Mouse (Mus musculus) right cerebral cortex, postnatal 14 days (tissue): ENCODE data around the gene Rab28.

ENCODE experiments used
- DNase-seq: peaks from one replicate; pipeline ENCODE4 v3.0.0; 2022

Gene Rab28

DNA sequence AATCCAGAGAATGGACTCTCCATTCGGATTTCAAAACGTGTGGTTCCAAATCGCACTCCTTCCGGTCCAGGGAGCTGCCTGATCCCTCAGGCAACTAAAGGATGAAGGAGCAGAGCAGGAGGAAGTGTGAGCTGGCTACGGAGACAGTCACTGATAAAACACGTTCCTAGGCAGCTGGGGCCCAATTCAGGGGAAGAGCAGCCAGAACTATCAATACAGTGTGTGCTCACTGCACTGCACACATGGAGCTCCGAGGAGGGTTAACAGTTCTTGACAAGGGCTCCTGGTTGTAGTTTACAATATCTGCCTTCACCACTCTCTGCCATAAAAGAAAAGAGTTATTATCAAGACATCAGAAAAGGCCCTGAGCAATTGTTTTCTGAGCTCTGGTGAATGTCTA lies 82.4 kb downstream of the Rab28 start:
- no peak for DNase-seq

DNA sequence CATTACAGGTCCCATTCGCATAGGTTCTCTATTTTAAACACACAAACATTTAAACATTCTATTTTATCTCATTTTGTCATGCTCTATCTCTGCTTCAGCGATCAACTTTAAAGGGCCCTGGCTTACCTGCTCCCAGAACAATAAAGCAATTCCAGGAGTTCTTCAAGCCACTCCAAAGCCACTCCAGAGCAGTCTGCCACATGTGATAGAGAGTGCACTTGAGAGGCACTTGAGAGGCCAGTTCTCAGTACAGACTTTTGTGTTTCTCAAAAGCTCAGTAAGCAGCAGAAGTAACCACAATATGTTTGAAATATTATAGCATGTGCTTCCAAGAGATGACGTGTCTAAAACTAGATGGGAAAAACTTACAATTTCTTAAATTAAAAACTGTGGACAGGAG lies 86.2 kb downstream of the Rab28 start:
- no peak for DNase-seq

DNA sequence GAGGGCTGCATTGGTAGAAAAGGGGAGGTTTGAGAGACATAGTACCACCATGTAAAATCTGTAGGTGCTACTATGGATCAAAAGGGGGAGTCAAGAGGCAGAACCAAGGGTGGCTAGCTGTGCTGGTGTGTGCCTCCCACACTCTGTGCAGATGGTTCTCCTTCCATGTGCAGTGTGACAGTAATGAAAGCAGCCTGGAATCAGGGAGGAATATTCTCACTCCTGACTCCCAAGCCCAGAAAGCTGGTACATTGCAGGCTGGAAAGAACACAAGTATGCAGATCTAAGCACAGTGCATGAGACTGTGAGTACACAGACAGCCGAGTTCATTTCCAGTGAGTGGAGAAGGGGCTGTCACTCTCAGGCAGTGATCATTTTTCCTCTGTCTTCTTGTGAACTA lies 89.0 kb downstream of the Rab28 start:
- DNase-seq: no peak

DNA sequence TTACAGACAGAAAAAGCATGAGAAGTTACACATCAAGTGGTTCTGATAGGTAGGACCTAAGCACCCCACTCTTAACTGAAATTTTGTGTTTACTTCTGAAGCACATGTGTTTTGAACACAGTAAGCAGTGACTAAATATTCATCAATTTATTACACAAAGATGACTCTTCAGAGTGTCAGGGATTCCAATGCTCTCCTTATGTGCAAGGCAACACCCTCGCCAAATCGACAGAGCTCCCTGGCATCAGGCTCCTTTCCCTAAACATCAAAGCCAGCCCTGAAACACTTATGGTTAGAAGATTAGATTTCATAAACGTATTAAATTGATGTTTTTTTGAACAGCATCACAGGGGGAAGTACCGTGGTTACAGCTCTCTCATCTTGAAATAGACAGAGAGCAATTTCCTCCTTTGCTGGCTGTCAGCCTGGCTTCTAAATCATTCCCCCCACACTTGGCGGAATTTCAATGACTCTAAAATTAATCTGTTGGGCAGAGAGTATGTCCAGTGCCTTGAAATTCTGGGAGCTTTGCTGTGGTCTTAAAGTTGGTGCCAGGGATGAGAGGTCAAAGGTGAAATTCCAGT lies 97.4 kb downstream of the Rab28 start:
- no peak for DNase-seq

- no peak for DNase-seq
Measured at GRCm38 (mm10) chr5:41596242-41597117, 111.5 kb downstream of the Rab28 start.

DNA sequence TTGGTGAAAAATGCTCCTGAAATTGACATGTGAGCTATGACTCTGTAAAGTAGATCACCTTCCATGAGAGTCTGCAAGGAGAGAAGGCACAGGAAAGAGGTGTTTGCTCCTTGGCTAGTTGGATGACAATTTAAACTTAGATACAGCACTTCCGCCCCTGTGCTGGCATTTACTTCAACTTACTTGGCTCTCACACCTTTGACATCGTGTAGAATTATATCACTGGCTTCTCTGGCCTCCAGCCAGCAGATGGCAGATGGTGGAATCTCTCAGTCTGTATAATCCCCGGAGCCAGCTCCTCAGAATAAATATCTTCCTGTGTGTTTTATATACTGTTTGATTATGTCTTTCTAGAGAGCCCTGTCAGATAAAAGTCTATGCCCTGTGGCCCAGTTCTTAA lies 112.8 kb downstream of the Rab28 start:
- peak; percentile 66 for DNase-seq

DNA sequence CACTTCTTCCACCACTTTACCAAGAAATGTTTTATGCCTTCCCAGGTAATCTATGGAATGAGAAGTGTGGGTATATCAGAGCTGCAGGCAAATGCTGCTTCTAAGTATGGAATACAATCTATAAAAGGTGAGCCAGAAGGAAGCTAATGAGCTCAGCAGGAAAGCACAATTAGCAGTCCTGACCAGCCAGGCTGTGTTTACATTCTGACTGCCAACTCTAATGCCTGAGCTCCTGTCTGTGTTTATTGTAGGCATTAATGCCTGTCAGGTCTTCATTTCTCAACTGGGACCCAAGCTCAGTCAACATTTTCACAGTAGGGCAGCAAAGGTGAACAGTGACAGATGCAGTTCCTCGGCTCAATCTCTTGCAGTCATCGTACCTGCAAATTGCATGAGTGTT lies 129.9 kb downstream of the Rab28 start:
- DNase-seq: no peak
